Mouse (Mus musculus) adrenal gland, adult 18-20 months (tissue): ENCODE results near the gene Bckdhb. TPM values are rescaled to one million over a fixed set of nuclear protein-coding genes. Genes with fewer than 3 reads are reported as not detected.
A peak's percentile ranks its signal among the peaks of the same experiment; 100 is the strongest.
"Not testable (repeated sequence)": the region's sequence is repeated elsewhere in the genome, so short reads cannot be mapped to it uniquely, and the experiment has no call there.

ENCODE experiments used
- DNase-seq, 2 experiments: peaks; one replicate each; pipeline ENCODE4 v3.0.0; 2021 to 2022; ENCODE audit warnings: low spot score in 2 of 2
- long read RNA-seq, 2 experiments: library from polyadenylated mRNA; stranded (forward); transcript quantifications; one replicate each; pipeline ENCODE4 v2.0.0; 2021
- total RNA-seq, 2 experiments: library from RNA; stranded (reverse); gene quantifications; 1 replicate in 1 of 2; 2 replicates in 1 of 2; pipeline ENCODE4 v1.2.3; 2021

Bckdhb gene
- 100 to 1,000 TPM in 1 of 2 experiments, 10 to 100 TPM in 1; 75.3 to 113 TPM for total RNA-seq
- long read RNA-seq, experiment 1, transcript Bckdhb-206 (11 exons, 1,477 nt), result major isoform, 62 of 74 reads
- long read RNA-seq, experiment 1, partial matches to known transcripts, result 3 of 74 reads
- long read RNA-seq, experiment 1, other reads (novel, unspliced or antisense), result 9 of 74 reads
- long read RNA-seq, experiment 2, transcript Bckdhb-206 (11 exons, 1,477 nt), result major isoform, 95 of 127 reads
- long read RNA-seq, experiment 2, partial matches to known transcripts, result 11 of 127 reads
- long read RNA-seq, experiment 2, other reads (novel, unspliced or antisense), result 21 of 127 reads

GRCm38 (mm10) chr9:83924878-83925687, at the start of gene Bckdhb:
Gene Bckdhb, plus strand, starts transcription at chr9:83925145.
- DNase-seq, result peak; percentile 96

GRCm38 (mm10) chr9:83882191-83882590, 42.8 kb upstream of the Bckdhb start:
- no peak for DNase-seq

GRCm38 (mm10) chr9:83886149-83886548, 38.8 kb upstream of the Bckdhb start:
- DNase-seq, result no peak

- DNase-seq, result no peak
Measured at GRCm38 (mm10) chr9:83888214-83888613, 36.7 kb upstream of the Bckdhb start.

GRCm38 (mm10) chr9:83893073-83893472, 31.9 kb upstream of the Bckdhb start:
- DNase-seq, result no peak

- DNase-seq, result no peak
Measured at GRCm38 (mm10) chr9:83893767-83894330, 31.1 kb upstream of the Bckdhb start.

- DNase-seq, result no peak
Measured at GRCm38 (mm10) chr9:83902086-83902485, 22.9 kb upstream of the Bckdhb start.

GRCm38 (mm10) chr9:83905820-83906219, 19.1 kb upstream of the Bckdhb start:
- DNase-seq, result no peak

- no peak for DNase-seq
Measured at GRCm38 (mm10) chr9:83907017-83907416, 17.9 kb upstream of the Bckdhb start.

GRCm38 (mm10) chr9:83909836-83910235, 15.1 kb upstream of the Bckdhb start:
- no peak for DNase-seq

GRCm38 (mm10) chr9:83910926-83911325, 14.0 kb upstream of the Bckdhb start:
- DNase-seq, result no peak

- no peak for DNase-seq
Measured at GRCm38 (mm10) chr9:83922076-83922475, 2.9 kb upstream of the Bckdhb start.

GRCm38 (mm10) chr9:83924356-83924755, 589 bp upstream of the Bckdhb start:
- DNase-seq, result no peak

- DNase-seq, result no peak
Measured at GRCm38 (mm10) chr9:83925688-83926041, 720 bp downstream of the Bckdhb start.

GRCm38 (mm10) chr9:83926302-83926701, 1.4 kb downstream of the Bckdhb start:
- DNase-seq, result no peak

GRCm38 (mm10) chr9:83939501-83939900, 14.6 kb downstream of the Bckdhb start:
- DNase-seq, result not testable (repeated sequence)

GRCm38 (mm10) chr9:83940016-83940415, 15.1 kb downstream of the Bckdhb start:
- no peak for DNase-seq

GRCm38 (mm10) chr9:83940537-83941363, 15.8 kb downstream of the Bckdhb start:
- no peak for DNase-seq

GRCm38 (mm10) chr9:83951336-83951735, 26.4 kb downstream of the Bckdhb start:
- no peak for DNase-seq

- peak; percentile 70 to 78 for DNase-seq
Measured at GRCm38 (mm10) chr9:83956632-83957314, 31.8 kb downstream of the Bckdhb start.
